ENCODE assay signal across 20 mouse cellular contexts in genomic region chr5:88915082-88915481, GRCm38 (mm10). TPM values are rescaled to one million over a fixed set of nuclear protein-coding genes. Genes with fewer than 3 reads are reported as not detected.
DNase-seq lines count a peak whose midpoint lies in the region; ATAC-seq lines count a peak whose summit lies in the region.
"Had no signal": no experiment of that assay in that cellular context is flagged by ENCODE, and none has a peak within 500 bp of the region (broad histone marks: within the 10 kb centered on the region; RNA-seq: fewer than 3 reads in every experiment).

No protein-coding gene starts in this region.

- H3K27ac ChIP-seq in midbrain, embryonic 16.5 days (ENCODE audit: low read length) = no peak overlapping the region
- no peak overlapping the region for H3K27ac ChIP-seq in midbrain, embryonic 15.5 days
- H3K27ac ChIP-seq: embryonic facial prominence, embryonic 13.5 days; forebrain, embryonic 13.5 days; hindbrain, embryonic 12.5 days had no signal

- H3K27me3 ChIP-seq in midbrain, embryonic 16.5 days (ENCODE audit: control insufficient read depth, insufficient read depth, low read depth, low read length) = no peaks in the 10 kb centered on the region
- no peaks in the 10 kb centered on the region for H3K27me3 ChIP-seq in midbrain, embryonic 15.5 days (replicated peaks)
- H3K27me3 ChIP-seq: embryonic facial prominence, embryonic 13.5 days; forebrain, embryonic 13.5 days; heart, embryonic 13.5 days; hindbrain, embryonic 12.5 days had no signal

- no peaks in the 10 kb centered on the region for H3K36me3 ChIP-seq in midbrain, embryonic 16.5 days (ENCODE audit: control insufficient read depth, insufficient read depth, low read length)
- no peaks in the 10 kb centered on the region for H3K36me3 ChIP-seq in midbrain, embryonic 15.5 days (replicated peaks)
- H3K36me3 ChIP-seq: embryonic facial prominence, embryonic 13.5 days; hindbrain, embryonic 12.5 days had no signal

- H3K4me3 ChIP-seq in midbrain, embryonic 16.5 days (ENCODE audit: low read depth, low read length) = no peak overlapping the region
- no peak overlapping the region for H3K4me3 ChIP-seq in midbrain, embryonic 15.5 days
- H3K4me3 ChIP-seq: embryonic facial prominence, embryonic 13.5 days; forebrain, embryonic 13.5 days; heart, embryonic 13.5 days; hindbrain, embryonic 12.5 days had no signal

- no peaks in the 10 kb centered on the region for H3K9me3 ChIP-seq in midbrain, embryonic 16.5 days (replicated peaks; ENCODE audit: control insufficient read depth, low read length, poor library complexity, severe bottlenecking)
- H3K9me3 ChIP-seq in midbrain, embryonic 15.5 days = no peaks in the 10 kb centered on the region
- H3K9me3 ChIP-seq: embryonic facial prominence, embryonic 13.5 days; forebrain, embryonic 13.5 days; heart, embryonic 13.5 days; hindbrain, embryonic 12.5 days had no signal

- peak; percentile 51; the same call in 1 of the 2 replicates for ATAC-seq in midbrain, embryonic 16.5 days
- ATAC-seq in midbrain, embryonic 15.5 days (replicated peaks) = no peak
- no peak for ATAC-seq in erythroblast, adult 5-6 weeks (replicated peaks; ENCODE audit: low FRiP score, poor library complexity, severe bottlenecking)
- ATAC-seq: forebrain, embryonic 13.5 days; forebrain, postnatal 0 days; hindbrain, embryonic 16.5 days; inflammation-experienced regulatory T-cells, adult 6 months; intestine, postnatal 0 days had no signal

- peak; percentile 63 to 67 for DNase-seq in cerebellum, adult 18-20 months
- peak; percentile 49 to 62 for DNase-seq in cerebellum, postnatal 10 days
- DNase-seq in c-Kit-positive CD71-positive TER-119-positive erythroid progenitor cells, embryonic 14.5 days (ENCODE audit: low spot score) = no peak
- no peak for DNase-seq in layer of hippocampus, postnatal 36 days
- DNase-seq: adrenal gland, adult 8-10 months; adrenal gland, postnatal 36 days; forebrain, postnatal 0 days; gastrocnemius, postnatal 14 days; heart, postnatal 36 days; kidney, adult 8-10 months had no signal

- 81% methylated on average over 5 of the region's 5 CpGs for WGBS in midbrain, embryonic 16.5 days
- WGBS in midbrain, embryonic 15.5 days = 90% methylated on average over 5 of the region's 5 CpGs

- no peaks in the 10 kb centered on the region for H3K4me1 ChIP-seq in midbrain, embryonic 16.5 days (ENCODE audit: control insufficient read depth, insufficient read depth, low read length)
- no peaks in the 10 kb centered on the region for H3K4me1 ChIP-seq in midbrain, embryonic 15.5 days
- H3K4me1 ChIP-seq: embryonic facial prominence, embryonic 13.5 days; forebrain, embryonic 13.5 days; hindbrain, embryonic 12.5 days had no signal

- no peak overlapping the region for H3K4me2 ChIP-seq in midbrain, embryonic 16.5 days (ENCODE audit: low read length)
- H3K4me2 ChIP-seq in midbrain, embryonic 15.5 days = no peak overlapping the region
- H3K4me2 ChIP-seq: embryonic facial prominence, embryonic 13.5 days; forebrain, embryonic 13.5 days; heart, embryonic 13.5 days; hindbrain, embryonic 12.5 days had no signal

- no peak overlapping the region for H3K9ac ChIP-seq in midbrain, embryonic 16.5 days (ENCODE audit: low read depth, low read length)
- no peak overlapping the region for H3K9ac ChIP-seq in midbrain, embryonic 15.5 days
- H3K9ac ChIP-seq: embryonic facial prominence, embryonic 13.5 days; forebrain, embryonic 13.5 days; forebrain, postnatal 0 days; heart, embryonic 13.5 days; hindbrain, embryonic 12.5 days had no signal

RNA-seq across cellular contexts. Expression of gene Slc4a4, which starts 28.5 kb away (rescaled TPM):
- 5.7 and 8.3 TPM in 2 replicates for polyA plus RNA-seq in midbrain, embryonic 16.5 days (2015; fragmentation: Nextera tagmentation; extraction: Ambion mirVana)
- 6.7 and 7.7 TPM in 2 replicates for polyA plus RNA-seq in midbrain, embryonic 15.5 days (2015; fragmentation: Nextera tagmentation; extraction: Ambion mirVana)
- total RNA-seq in layer of hippocampus, postnatal 36 days (2021) = 100 to 1,000 TPM; 138 to 164 TPM
- not detected in 2 replicates for total RNA-seq in erythroblast, adult 5-6 weeks (2015; ENCODE audit: low replicate concordance)
- not detected in 2 replicates for total RNA-seq in erythroblast, adult 5-6 weeks (2017; ENCODE audit: low replicate concordance)

Comparison
In these comparisons a context has a peak if more than half of its experiments do, and no peak if none do; other contexts are left out.
1. DNase-seq: peak in cerebellum, adult 18-20 months (2 of 2) and cerebellum, postnatal 10 days (2 of 2); none in c-Kit-positive CD71-positive TER-119-positive erythroid progenitor cells, embryonic 14.5 days (single experiment) and layer of hippocampus, postnatal 36 days (0 of 2).
2. RNA of gene Slc4a4, which starts 28.5 kb away (total RNA-seq): 138 to 164 TPM in layer of hippocampus, postnatal 36 days; not detected in erythroblast, adult 5-6 weeks; every median in the first group is over 100 times any median in the second.